10 mouse cellular contexts compared by ENCODE assay signal in the genomic region with DNA sequence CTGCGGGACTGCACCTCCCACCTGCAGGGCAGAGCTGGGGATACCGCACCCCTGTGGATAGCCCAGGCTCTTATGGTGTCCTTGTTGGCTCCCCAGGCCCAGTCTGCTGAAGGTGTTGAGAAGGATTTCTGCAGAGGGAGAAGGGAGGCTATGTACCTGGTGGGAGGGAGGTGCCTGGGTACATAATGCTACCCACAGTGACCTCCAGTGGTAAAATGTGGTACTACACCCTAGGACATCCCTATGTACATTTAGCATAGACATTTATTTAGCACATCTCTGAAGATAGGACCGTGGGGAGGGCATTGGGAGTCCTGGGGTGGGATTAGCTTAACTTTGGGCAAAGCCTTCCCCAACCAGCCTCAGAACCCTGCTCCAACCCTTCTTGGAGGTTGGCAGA. TPM values are rescaled to one million over a fixed set of nuclear protein-coding genes. Genes with fewer than 3 reads are reported as not detected.
DNase-seq lines count a peak whose midpoint lies in the region; ATAC-seq and TF ChIP-seq lines count a peak whose summit lies in the region.
"Had no signal": no experiment of that assay in that cellular context is flagged by ENCODE, and none has a peak within 500 bp of the region (broad histone marks: within the 10 kb centered on the region; RNA-seq: fewer than 3 reads in every experiment).

No protein-coding gene starts in this region.

- TF ChIP-seq POLR2A in kidney, adult 2 months (IDR thresholded peaks at IDR 0.05; ENCODE audit: low read depth, low read length) = no peak

- WGBS in embryonic facial prominence, embryonic 11.5 days = 66% methylated on average over 3 of the region's 3 CpGs
- 65% methylated on average over 3 of the region's 3 CpGs for WGBS in kidney, adult 2 months
- 47% methylated on average over 3 of the region's 3 CpGs for WGBS in limb, embryonic 13.5 days

- no peak overlapping the region for H3K4me3 ChIP-seq in embryonic facial prominence, embryonic 11.5 days (ENCODE audit: low read depth, low read length)
- no peak overlapping the region for H3K4me3 ChIP-seq in kidney, adult 2 months (ENCODE audit: insufficient read depth, low read depth, low read length)
- no peak overlapping the region for H3K4me3 ChIP-seq in limb, embryonic 13.5 days
- H3K4me3 ChIP-seq: heart, embryonic 15.5 days; stomach, embryonic 15.5 days had no signal

- no peaks in the 10 kb centered on the region for H3K9me3 ChIP-seq in embryonic facial prominence, embryonic 11.5 days (replicated peaks; ENCODE audit: control insufficient read depth, low read length)
- no peaks in the 10 kb centered on the region for H3K9me3 ChIP-seq in limb, embryonic 13.5 days
- H3K9me3 ChIP-seq: heart, embryonic 15.5 days; stomach, embryonic 15.5 days had no signal

- no peaks in the 10 kb centered on the region for H3K27me3 ChIP-seq in embryonic facial prominence, embryonic 11.5 days (ENCODE audit: control insufficient read depth, insufficient read depth, low read length)
- H3K27me3 ChIP-seq in kidney, adult 2 months (replicated peaks; ENCODE audit: control insufficient read depth, insufficient read depth, low read length) = no peaks in the 10 kb centered on the region
- H3K27me3 ChIP-seq in limb, embryonic 13.5 days = no peaks in the 10 kb centered on the region
- H3K27me3 ChIP-seq: heart, embryonic 15.5 days; stomach, embryonic 15.5 days had no signal

- H3K4me2 ChIP-seq in embryonic facial prominence, embryonic 11.5 days (ENCODE audit: low read depth, low read length) = no peak overlapping the region
- no peak overlapping the region for H3K4me2 ChIP-seq in limb, embryonic 13.5 days (replicated peaks)
- H3K4me2 ChIP-seq: heart, embryonic 15.5 days; stomach, embryonic 15.5 days had no signal

- no peak overlapping the region for H3K9ac ChIP-seq in embryonic facial prominence, embryonic 11.5 days (replicated peaks; ENCODE audit: low read length)
- H3K9ac ChIP-seq in limb, embryonic 13.5 days = no peak overlapping the region
- H3K9ac ChIP-seq: heart, embryonic 15.5 days; stomach, embryonic 15.5 days had no signal

- H3K4me1 ChIP-seq in embryonic facial prominence, embryonic 11.5 days (ENCODE audit: control insufficient read depth, insufficient read depth, low read length) = no peaks in the 10 kb centered on the region
- no peaks in the 10 kb centered on the region for H3K4me1 ChIP-seq in kidney, adult 2 months (ENCODE audit: control insufficient read depth, insufficient read depth, low read length)
- H3K4me1 ChIP-seq in limb, embryonic 13.5 days = no peaks in the 10 kb centered on the region
- H3K4me1 ChIP-seq: heart, embryonic 15.5 days; stomach, embryonic 15.5 days had no signal

- TF ChIP-seq CTCF in kidney, adult 2 months (conservative IDR thresholded peaks at IDR 0.05; ENCODE audit: insufficient read depth, insufficient read length, low read depth, low read length) = peak; percentile 75

- no peak overlapping the region for H3K27ac ChIP-seq in embryonic facial prominence, embryonic 11.5 days (replicated peaks; ENCODE audit: low read depth, low read length)
- no peak overlapping the region for H3K27ac ChIP-seq in kidney, adult 2 months (ENCODE audit: insufficient read depth, low read depth, low read length)
- no peak overlapping the region for H3K27ac ChIP-seq in limb, embryonic 13.5 days
- H3K27ac ChIP-seq: heart, embryonic 15.5 days; stomach, embryonic 15.5 days had no signal

- peak; percentile 56 for DNase-seq in adrenal gland, postnatal 14 days
- no peak for DNase-seq in adrenal gland, adult 8-10 months
- DNase-seq in right cerebral cortex, adult 2 months (ENCODE audit: low spot score in 2 of 2) = peak; percentile 39 to 44
- no peak for DNase-seq in right cerebral cortex, postnatal 36 days (ENCODE audit: low spot score in 2 of 2)
- DNase-seq in embryonic facial prominence, embryonic 11.5 days (ENCODE audit: low spot score) = peak; percentile 90
- DNase-seq in kidney, adult 2 months = peak; percentile 71
- DNase-seq in retina, postnatal 7 days (ENCODE audit: low read depth, low spot score) = peak; percentile 62

- no peak for ATAC-seq in embryonic facial prominence, embryonic 11.5 days (replicated peaks; ENCODE audit: insufficient number of reproducible peaks, low FRiP score, low TSS enrichment, low read depth)
- ATAC-seq in limb, embryonic 13.5 days (ENCODE audit: low FRiP score, low read depth) = peak; percentile 42; the same call in 1 of the 2 replicates

- peaks cover 2% of the 10 kb centered on the region; the same call in 1 of the 2 replicates for H3K36me3 ChIP-seq in embryonic facial prominence, embryonic 11.5 days (replicated peaks; ENCODE audit: control insufficient read depth, insufficient read depth, low read depth, low read length)
- H3K36me3 ChIP-seq in kidney, adult 2 months (ENCODE audit: control insufficient read depth, insufficient read depth, low read length) = no peaks in the 10 kb centered on the region
- peaks cover 73% of the 10 kb centered on the region for H3K36me3 ChIP-seq in limb, embryonic 13.5 days
- H3K36me3 ChIP-seq: heart, embryonic 15.5 days had no signal

RNA-seq across cellular contexts. Expression of a gene that starts 28.5 kb away (rescaled TPM):
- total RNA-seq in adrenal gland, postnatal 14 days (2021) = 0.53 and 1.2 TPM in 2 replicates
- total RNA-seq in adrenal gland, adult 8-10 months (2022) = under 1 TPM; 0.09 to 0.51 (median 0.32) TPM
- polyA plus RNA-seq in embryonic facial prominence, embryonic 11.5 days (2014; fragmentation: Nextera tagmentation; extraction: Ambion mirVana) = 4.8 and 5.6 TPM in 2 replicates
- 58.6 and 66.8 TPM in 2 replicates for polyA plus RNA-seq in kidney, adult 2 months (2012; rRNA removed)
- 4.5 and 4.6 TPM in 2 replicates for polyA plus RNA-seq in limb, embryonic 13.5 days (2015; fragmentation: Nextera tagmentation; extraction: Ambion mirVana)

Comparison
In these comparisons a context has a peak if more than half of its experiments do, and no peak if none do; other contexts are left out.
1. DNase-seq: peak in adrenal gland, postnatal 14 days (single experiment), right cerebral cortex, adult 2 months (2 of 2), embryonic facial prominence, embryonic 11.5 days (single experiment), kidney, adult 2 months (single experiment) and retina, postnatal 7 days (single experiment); none in adrenal gland, adult 8-10 months (single experiment) and right cerebral cortex, postnatal 36 days (0 of 2).